Mouse (Mus musculus): Measurements from ENCODE around the gene Fbxw11. TPM values are rescaled to one million over a fixed set of nuclear protein-coding genes. Genes with fewer than 3 reads are reported as not detected.

Fbxw11 gene
- polyA plus RNA-seq, 1 experiment from 2014 or later: 33.3 TPM

GRCm38 (mm10) chr11:32751863-32752594 lies 109.5 kb downstream of the Fbxw11 start:
- WGBS (ENCODE audit: missing documents): 90% methylated on average over 7 of the region's 7 CpGs

GRCm38 (mm10) chr11:32752595-32752885 lies 110.0 kb downstream of the Fbxw11 start:
- no peaks in the 10 kb centered on the region for H3K36me3 ChIP-seq (ENCODE audit: inconsistent target)
- H3K79me2 ChIP-seq (ENCODE audit: inconsistent target): no peaks in the 10 kb centered on the region
- no peak overlapping the region for H3K4me3 ChIP-seq (ENCODE audit: inconsistent target)
- 88% methylated on average over 5 of the region's 5 CpGs for whole genome bisulfite sequencing (ENCODE audit: missing documents)
- H3K27ac ChIP-seq: no peak overlapping the region

More at GRCm38 (mm10) chr11:32751863-32752594, 109.5 kb downstream of the Fbxw11 start:
- Histone ChIP-seq H3K27ac (no peak overlapping the region), H3K79me2 (ENCODE audit: inconsistent target) (no peaks in the 10 kb centered on the region), H3K36me3 (ENCODE audit: inconsistent target) (0 out of 2 replicates have a peak, but pooled peaks cover 1% of the 10 kb centered on the region), H3K4me3 (ENCODE audit: inconsistent target) (no peak overlapping the region)

- Histone ChIP-seq H3K79me2 (ENCODE audit: inconsistent target) (no peaks in the 10 kb centered on the region), H3K36me3 (ENCODE audit: inconsistent target) (no peaks in the 10 kb centered on the region), H3K4me3 (ENCODE audit: inconsistent target) (no peak overlapping the region), H3K27ac (no peak overlapping the region)
- 100% methylated on average over 2 of the region's 2 CpGs for WGBS (ENCODE audit: missing documents)
Observed at GRCm38 (mm10) chr11:32753358-32753757, 110.8 kb downstream of the Fbxw11 start.

GRCm38 (mm10) chr11:32762773-32763172 lies 120.2 kb downstream of the Fbxw11 start:
- H3K36me3 ChIP-seq (ENCODE audit: inconsistent target): no peaks in the 10 kb centered on the region
- H3K79me2 ChIP-seq (ENCODE audit: inconsistent target): no peaks in the 10 kb centered on the region
- no peak overlapping the region for H3K4me3 ChIP-seq (ENCODE audit: inconsistent target)
- no peak overlapping the region for H3K27ac ChIP-seq
- WGBS (ENCODE audit: missing documents): 56% methylated on average over 3 of the region's 3 CpGs

GRCm38 (mm10) chr11:32767496-32768230 lies 125.1 kb downstream of the Fbxw11 start:
- H3K36me3 ChIP-seq (ENCODE audit: inconsistent target): no peaks in the 10 kb centered on the region
- no peak overlapping the region for H3K27ac ChIP-seq
- H3K79me2 ChIP-seq (ENCODE audit: inconsistent target): no peaks in the 10 kb centered on the region
- WGBS (ENCODE audit: missing documents): 67% methylated on average over 18 of the region's 18 CpGs
- no peak overlapping the region for H3K4me3 ChIP-seq (ENCODE audit: inconsistent target)

DNA sequence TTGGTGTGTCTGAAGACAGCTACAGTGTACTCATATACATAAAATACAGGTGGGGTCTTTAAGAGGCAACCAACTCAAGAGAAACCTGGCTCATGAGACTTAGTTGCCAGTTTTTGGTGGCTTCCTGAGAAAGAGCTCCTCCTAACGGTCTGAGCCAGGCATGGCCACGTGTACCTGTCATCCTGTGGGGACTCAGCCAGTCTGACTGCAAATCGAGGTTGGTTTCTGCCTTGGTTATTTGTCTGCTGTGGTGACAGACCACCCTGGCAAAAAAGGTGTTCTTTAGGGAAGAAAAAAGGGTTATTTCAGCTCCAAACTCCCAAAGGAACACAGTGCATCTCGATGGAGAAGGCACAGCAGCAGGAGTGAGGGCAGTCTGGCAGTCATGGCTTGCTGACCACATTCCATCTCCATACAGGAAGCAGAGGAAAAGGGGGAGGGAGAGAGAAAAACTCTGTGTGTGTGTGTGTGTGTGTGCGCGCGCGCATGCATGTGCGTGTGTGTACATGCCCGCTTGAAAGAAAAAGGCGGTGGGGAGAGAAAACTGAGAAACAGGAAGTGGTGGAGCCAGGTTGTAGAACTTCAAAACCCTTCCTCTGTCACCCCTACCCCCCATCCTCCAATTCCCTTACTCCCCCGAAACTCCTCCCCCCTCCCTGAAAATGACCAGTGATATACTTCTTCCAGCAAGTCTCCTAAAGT lies 126.3 kb downstream of the Fbxw11 start:
- H3K4me3 ChIP-seq (ENCODE audit: inconsistent target): no peak overlapping the region
- WGBS (ENCODE audit: missing documents): 67% methylated on average over 12 of the region's 12 CpGs
- H3K27ac ChIP-seq: no peak overlapping the region
- H3K36me3 ChIP-seq (ENCODE audit: inconsistent target): no peaks in the 10 kb centered on the region
- no peaks in the 10 kb centered on the region for H3K79me2 ChIP-seq (ENCODE audit: inconsistent target)

DNA sequence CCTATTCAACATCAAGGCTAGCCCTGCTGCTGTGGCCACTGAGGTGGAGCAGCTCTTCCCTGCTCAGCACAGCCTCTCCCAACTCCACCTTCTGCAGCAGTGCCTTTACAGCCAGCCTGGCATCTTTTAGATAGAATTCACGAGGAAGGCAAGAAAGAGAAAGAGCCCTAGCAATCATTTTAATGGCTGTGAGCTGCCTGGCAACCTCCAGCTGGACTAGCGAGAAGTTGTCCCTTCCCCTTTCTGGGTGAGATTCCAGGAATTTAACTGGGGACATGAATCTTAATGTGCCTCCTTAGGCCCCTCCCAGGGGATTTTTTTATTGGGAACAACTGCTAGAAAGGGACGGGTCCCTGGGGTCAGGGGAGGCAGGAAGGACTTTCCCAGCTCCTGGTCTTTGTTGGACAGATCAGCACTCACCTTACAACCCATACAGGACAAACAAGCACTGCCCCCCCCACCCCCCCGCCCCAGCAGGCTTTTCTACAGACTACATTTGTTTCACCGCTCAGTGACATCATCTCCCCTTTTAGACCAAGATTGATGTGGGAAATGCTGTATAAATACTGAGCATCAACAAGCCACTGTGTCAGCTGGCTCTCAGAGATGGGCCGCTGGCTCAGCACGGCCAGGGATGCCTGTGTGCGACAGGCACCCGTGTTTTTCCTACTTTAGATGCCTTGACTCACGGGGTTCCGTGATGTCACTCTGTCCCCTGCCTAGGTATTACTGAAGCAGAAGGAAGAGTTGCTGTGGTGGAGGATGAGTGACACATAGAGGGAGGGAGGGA lies 138.4 kb downstream of the Fbxw11 start:
- Histone ChIP-seq H3K4me3 (ENCODE audit: inconsistent target) (no peak overlapping the region), H3K27ac (no peak overlapping the region), H3K79me2 (ENCODE audit: inconsistent target) (no peaks in the 10 kb centered on the region), H3K36me3 (ENCODE audit: inconsistent target) (no peaks in the 10 kb centered on the region)
- 64% methylated on average over 10 of the region's 11 CpGs for WGBS (ENCODE audit: missing documents)

DNA sequence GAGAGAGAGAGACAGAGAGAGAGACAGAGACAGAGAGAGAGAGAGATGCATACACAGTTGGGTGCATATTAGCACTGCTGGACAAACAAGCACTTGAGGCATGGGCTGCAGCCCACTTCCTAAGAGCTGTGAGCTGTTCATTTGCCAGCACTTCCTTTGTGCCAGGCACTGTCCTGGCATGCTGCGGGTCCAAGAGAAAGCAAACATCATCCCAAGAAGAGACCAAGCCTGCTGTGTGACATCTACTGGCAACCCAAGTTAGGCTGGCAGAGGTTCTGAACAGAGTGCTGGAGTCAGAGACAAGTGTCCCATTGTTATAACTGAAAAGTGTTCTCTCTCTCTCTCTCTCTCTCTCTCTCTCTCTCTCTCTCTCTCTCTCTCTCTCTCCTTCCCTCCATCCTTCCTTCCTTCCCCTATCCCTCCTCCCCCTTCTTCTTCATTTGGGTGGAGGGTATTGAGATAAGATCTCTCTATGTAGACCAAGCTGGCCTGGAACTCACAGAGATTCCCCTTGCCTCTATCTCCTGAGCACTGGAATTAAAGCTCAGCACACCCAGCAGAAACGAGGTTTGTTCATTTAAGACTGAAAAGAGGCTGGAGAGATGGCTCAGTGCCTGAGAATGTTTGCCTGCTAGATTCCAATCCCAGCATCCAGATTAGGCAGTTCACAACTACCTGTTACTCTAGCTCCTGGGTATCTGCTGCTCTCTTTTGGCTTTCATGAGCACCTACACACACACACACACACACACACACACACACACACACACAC lies 139.3 kb downstream of the Fbxw11 start:
- H3K79me2 ChIP-seq (ENCODE audit: inconsistent target): no peaks in the 10 kb centered on the region
- H3K36me3 ChIP-seq (ENCODE audit: inconsistent target): no peaks in the 10 kb centered on the region
- no peak overlapping the region for H3K4me3 ChIP-seq (ENCODE audit: inconsistent target)
- no peak overlapping the region for H3K27ac ChIP-seq
- WGBS (ENCODE audit: missing documents): 58% methylated on average over 2 of the region's 2 CpGs

DNA sequence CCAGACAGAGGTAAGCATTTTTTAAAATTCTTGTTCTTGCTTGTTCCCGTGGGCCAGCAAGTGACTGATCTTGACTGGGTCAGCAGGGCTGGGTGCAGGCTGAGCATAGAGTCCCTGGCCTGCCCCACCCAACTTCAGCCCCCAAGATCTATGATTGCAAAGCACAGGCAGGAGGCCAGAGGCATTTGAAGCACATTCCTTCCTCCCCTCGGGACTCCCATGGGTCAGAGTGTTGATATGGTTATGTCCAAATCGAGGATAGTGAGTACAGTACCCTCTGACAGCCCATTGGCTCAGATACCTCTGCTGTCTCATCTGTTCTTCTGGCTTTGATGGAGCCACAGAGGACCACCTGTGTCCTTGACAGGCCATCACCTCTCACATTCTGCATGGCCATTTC lies 140.2 kb downstream of the Fbxw11 start:
- Histone ChIP-seq H3K4me3 (ENCODE audit: inconsistent target) (no peak overlapping the region), H3K27ac (no peak overlapping the region), H3K79me2 (ENCODE audit: inconsistent target) (no peaks in the 10 kb centered on the region), H3K36me3 (ENCODE audit: inconsistent target) (no peaks in the 10 kb centered on the region)
- 83% methylated on average over 3 of the region's 3 CpGs for WGBS (ENCODE audit: missing documents)

DNA sequence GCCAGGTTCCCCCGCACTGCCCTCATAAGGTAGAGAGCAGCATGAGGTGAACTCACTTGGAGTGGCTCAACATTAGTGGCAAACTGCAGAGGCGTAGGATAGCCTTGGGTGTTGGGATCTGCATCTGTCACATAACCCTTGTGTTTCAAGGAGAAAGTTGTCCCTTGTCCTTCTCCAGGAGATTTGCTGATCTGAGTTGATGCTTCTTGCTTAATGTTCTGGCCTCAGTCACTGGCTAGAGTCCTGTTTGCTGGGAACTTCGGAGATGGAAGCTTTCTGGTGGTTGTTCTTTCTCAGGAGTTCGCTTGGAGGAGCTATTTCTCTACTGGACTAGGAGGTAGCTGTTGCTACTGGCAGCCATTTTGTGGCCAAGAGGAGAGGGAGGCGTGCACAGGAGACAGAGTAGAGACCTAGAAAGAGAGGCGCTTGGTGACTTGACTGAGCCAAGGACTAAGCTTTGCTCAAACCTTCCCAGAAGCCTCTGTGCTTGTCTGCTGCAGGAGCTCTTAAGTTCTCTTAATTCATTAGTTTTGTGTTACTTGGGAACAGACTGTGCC lies 143.1 kb downstream of the Fbxw11 start:
- H3K79me2 ChIP-seq (ENCODE audit: inconsistent target): no peaks in the 10 kb centered on the region
- no peak overlapping the region for H3K4me3 ChIP-seq (ENCODE audit: inconsistent target)
- no peak overlapping the region for H3K27ac ChIP-seq
- no peaks in the 10 kb centered on the region for H3K36me3 ChIP-seq (ENCODE audit: inconsistent target)
- WGBS (ENCODE audit: missing documents): 91% methylated on average over 6 of the region's 6 CpGs

GRCm38 (mm10) chr11:32786201-32786600 lies 143.7 kb downstream of the Fbxw11 start:
- H3K36me3 ChIP-seq (ENCODE audit: inconsistent target): no peaks in the 10 kb centered on the region
- no peak overlapping the region for H3K4me3 ChIP-seq (ENCODE audit: inconsistent target)
- H3K79me2 ChIP-seq (ENCODE audit: inconsistent target): no peaks in the 10 kb centered on the region
- 86% methylated on average over 5 of the region's 5 CpGs for WGBS (ENCODE audit: missing documents)
- no peak overlapping the region for H3K27ac ChIP-seq

GRCm38 (mm10) chr11:32794759-32795445 lies 152.4 kb downstream of the Fbxw11 start:
- Histone ChIP-seq H3K36me3 (ENCODE audit: inconsistent target) (no peaks in the 10 kb centered on the region), H3K27ac (no peak overlapping the region), H3K79me2 (ENCODE audit: inconsistent target) (no peaks in the 10 kb centered on the region), H3K4me3 (ENCODE audit: inconsistent target) (no peak overlapping the region)
- 73% methylated on average over 10 of the region's 10 CpGs for WGBS (ENCODE audit: missing documents)

Data from macrophage (primary cell).